Mouse (Mus musculus): ENCODE measurements at regions not wholly inside any gene's neighbourhood (a gene's known extent, or its start where the extent isn't known, plus 50 kb on each side); places are given as distances from the start of the nearest gene placed in this dataset.
A peak's percentile ranks its signal among the peaks of the same experiment; 100 is the strongest.
"Not testable (repeated sequence)": the region's sequence is repeated elsewhere in the genome, so short reads cannot be mapped to it uniquely, and the experiment has no call there.

GRCm38 (mm10) chr16:55168433-55168832 lies 129.4 kb downstream of the Zpld1 start:
- DNase-seq = no peak

- DNase-seq = no peak
These were observed 131.5 kb downstream of the Zpld1 start for GRCm38 (mm10) chr16:55166181-55166848.

- no peak for DNase-seq
These were observed 134.9 kb downstream of the Zpld1 start for GRCm38 (mm10) chr16:55162926-55163325.

GRCm38 (mm10) chr16:55151726-55152125 lies 146.1 kb downstream of the Zpld1 start:
- no peak for DNase-seq

GRCm38 (mm10) chr16:55142431-55143173 lies 155.2 kb downstream of the Zpld1 start:
- no peak for DNase-seq

- no peak for DNase-seq
These were observed 162.8 kb downstream of the Zpld1 start for GRCm38 (mm10) chr16:55134961-55135360.

GRCm38 (mm10) chr16:55097651-55098050 lies 200.1 kb downstream of the Zpld1 start:
- DNase-seq = no peak

GRCm38 (mm10) chr16:55087461-55087860 lies 210.3 kb downstream of the Zpld1 start:
- no peak for DNase-seq

- DNase-seq = no peak
These were observed 221.6 kb downstream of the Zpld1 start for GRCm38 (mm10) chr16:55076172-55076571.

- DNase-seq = no peak
These were observed 258.0 kb downstream of the Zpld1 start for GRCm38 (mm10) chr16:55039777-55040176.

- no peak for DNase-seq
These were observed 296.0 kb downstream of the Zpld1 start for GRCm38 (mm10) chr16:55001661-55002289.

GRCm38 (mm10) chr16:54991595-54992240 lies 306.1 kb downstream of the Zpld1 start:
- DNase-seq = no peak

GRCm38 (mm10) chr16:54983759-54984218 lies 314.0 kb downstream of the Zpld1 start:
- DNase-seq = peak; percentile 72

- DNase-seq = peak; percentile 14
These were observed 327.4 kb downstream of the Zpld1 start for GRCm38 (mm10) chr16:54970356-54970755.

- no peak for DNase-seq
These were observed 353.9 kb downstream of the Zpld1 start for GRCm38 (mm10) chr16:54943808-54944315.

- DNase-seq = no peak
These were observed 369.5 kb downstream of the Zpld1 start for GRCm38 (mm10) chr16:54928259-54928658.

GRCm38 (mm10) chr16:54902911-54903310 lies 394.9 kb downstream of the Zpld1 start:
- DNase-seq = no peak

- DNase-seq = no peak
These were observed 396.3 kb downstream of the Zpld1 start for GRCm38 (mm10) chr16:54901461-54901860.

GRCm38 (mm10) chr16:54894661-54895060 lies 403.1 kb downstream of the Zpld1 start:
- DNase-seq = no peak

GRCm38 (mm10) chr16:54857369-54857768 lies 440.4 kb downstream of the Zpld1 start:
- DNase-seq = no peak

GRCm38 (mm10) chr16:54842996-54843395 lies 454.8 kb downstream of the Zpld1 start:
- not testable (repeated sequence) for DNase-seq
